Mouse (Mus musculus) layer of hippocampus, postnatal 10 days (tissue): ENCODE results near the gene Sap30l. TPM values are rescaled to one million over a fixed set of nuclear protein-coding genes. Genes with fewer than 3 reads are reported as not detected.

Source experiments
- total RNA-seq, 2 experiments: library from RNA; stranded (reverse); gene quantifications; 2 replicates each; pipeline ENCODE4 v1.2.3; 2021

The Sap30l gene
- total RNA-seq, 2 experiments from 2014 or later: 44.4 to 47.5 TPM

Other genes with a start within 250 kb of the Sap30l start
- 10 to 100 TPM; 10.9 to 11.2 TPM for gene Galnt10, start 156.2 kb upstream of the Sap30l start, total RNA-seq
- not detected for gene Hand1, start 31.2 kb downstream of the Sap30l start, total RNA-seq
- 10 to 100 TPM; 89.6 to 92.3 TPM for gene Larp1, start 207.4 kb downstream of the Sap30l start, total RNA-seq